Mouse (Mus musculus) kidney, adult 2 months (tissue): Measurements from ENCODE around the gene Ivd. TPM values are rescaled to one million over a fixed set of nuclear protein-coding genes. Genes with fewer than 3 reads are reported as not detected.

Source experiments
- DNase-seq: peaks from one replicate; pipeline ENCODE4 v3.0.0; 2021
- H3K27ac ChIP-seq: fragments of 200-500 bp; 2 replicates; pipeline ENCODE4 v1.5.1; 2012; ENCODE audit warnings: low read depth, low read length, control low read depth, inconsistent platforms; ENCODE audit not compliant: insufficient read depth
- H3K27me3 ChIP-seq: fragments of 200-500 bp; replicated peaks from 2 replicates; pipeline ENCODE4 v1.6.1; 2012; ENCODE audit warnings: mild to moderate bottlenecking, moderate library complexity, low read length, inconsistent platforms; ENCODE audit not compliant: control insufficient read depth, insufficient read depth
- H3K36me3 ChIP-seq: fragments of 200-500 bp; 2 replicates; pipeline ENCODE4 v1.6.1; 2012; ENCODE audit warnings: mild to moderate bottlenecking, moderate library complexity, low read length, inconsistent platforms; ENCODE audit not compliant: control insufficient read depth, insufficient read depth
- H3K4me1 ChIP-seq: fragments of 200-500 bp; 2 replicates; pipeline ENCODE4 v1.6.1; 2011; ENCODE audit warnings: low read length; ENCODE audit not compliant: control insufficient read depth, insufficient read depth
- H3K4me3 ChIP-seq: fragments of 200-500 bp; 2 replicates; pipeline ENCODE4 v1.5.1; 2011; ENCODE audit warnings: mild to moderate bottlenecking, low read depth, low read length, control low read depth; ENCODE audit not compliant: insufficient read depth
- CTCF ChIP-seq: fragments of 200-500 bp; conservative IDR thresholded peaks from 2 replicates; pipeline ENCODE4 v1.5.1; 2011; ENCODE audit warnings: low read depth, mild to moderate bottlenecking, control low read depth, low read length, moderate library complexity, mixed read lengths; ENCODE audit not compliant: insufficient read depth, insufficient read length
- POLR2A ChIP-seq: fragments of 200-500 bp; IDR thresholded peaks from one replicate; pipeline ENCODE4 v1.6.1; 2011; ENCODE audit warnings: low read depth, low read length, control low read depth
- WGBS: fragments of 180-500 bp; shearing (Covaris S2); methylation state at CpG from one replicate; pipeline ENCODE4 v1.1.7; 2018; 5-methylcytosine and 5-hydroxymethylcytosine counted together
- polyA plus RNA-seq: library from polyadenylated mRNA; depleted of rRNA; stranded (reverse); fragments of >200 nt; gene quantifications from 2 replicates; pipeline ENCODE4 v1.2.3, GENCODE M21; 2012

Ivd gene
- polyA plus RNA-seq, 1 experiment = 215 TPM

DNA sequence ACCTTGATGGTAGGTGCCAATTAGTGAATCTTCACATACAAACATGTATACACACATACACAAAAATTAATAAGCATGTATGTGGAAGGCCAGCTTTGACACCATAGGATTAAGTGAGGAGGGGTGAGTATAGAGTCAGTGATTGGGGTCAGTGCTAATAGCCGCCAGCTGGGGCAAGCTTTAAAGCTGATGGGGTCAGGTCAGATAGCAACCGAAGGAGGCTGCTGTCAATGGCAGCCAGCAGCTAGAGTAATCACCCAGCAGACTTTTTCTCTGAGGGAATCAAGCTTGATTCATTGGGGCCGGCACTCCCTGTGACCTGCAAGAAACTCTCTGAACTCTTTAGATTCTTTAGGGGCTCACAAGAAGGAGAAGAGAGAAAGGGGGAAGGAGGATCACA is 10.0 kb upstream of the Ivd start:
- TF ChIP-seq POLR2A = no peak
- no peak for TF ChIP-seq CTCF
- 38% methylated on average over 3 of the region's 3 CpGs for WGBS
- no peak overlapping the region for H3K4me3 ChIP-seq
- no peak for DNase-seq
- H3K27ac ChIP-seq = no peak overlapping the region
- H3K36me3 ChIP-seq = no peaks in the 10 kb centered on the region
- no peaks in the 10 kb centered on the region for H3K27me3 ChIP-seq
- no peaks in the 10 kb centered on the region for H3K4me1 ChIP-seq

DNA sequence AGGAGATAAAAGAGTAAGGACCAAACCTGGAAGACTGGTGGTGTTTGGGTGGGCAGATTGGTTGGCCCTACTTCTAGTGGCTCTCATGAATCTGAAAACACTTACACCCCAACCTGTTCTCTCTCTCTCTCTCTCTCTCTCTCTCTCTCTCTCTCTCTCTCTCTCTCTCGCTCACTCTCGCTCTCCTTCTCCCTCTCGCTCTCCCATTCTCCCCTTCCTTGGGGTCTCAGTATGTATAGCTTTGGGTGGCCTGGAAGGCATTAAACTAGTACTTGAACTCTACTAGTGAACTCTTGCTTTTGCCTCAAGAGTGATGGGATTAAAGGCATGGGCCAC is 554 bp downstream of the Ivd start:
- no peak for DNase-seq
- TF ChIP-seq POLR2A (no peak), CTCF (no peak)

DNA sequence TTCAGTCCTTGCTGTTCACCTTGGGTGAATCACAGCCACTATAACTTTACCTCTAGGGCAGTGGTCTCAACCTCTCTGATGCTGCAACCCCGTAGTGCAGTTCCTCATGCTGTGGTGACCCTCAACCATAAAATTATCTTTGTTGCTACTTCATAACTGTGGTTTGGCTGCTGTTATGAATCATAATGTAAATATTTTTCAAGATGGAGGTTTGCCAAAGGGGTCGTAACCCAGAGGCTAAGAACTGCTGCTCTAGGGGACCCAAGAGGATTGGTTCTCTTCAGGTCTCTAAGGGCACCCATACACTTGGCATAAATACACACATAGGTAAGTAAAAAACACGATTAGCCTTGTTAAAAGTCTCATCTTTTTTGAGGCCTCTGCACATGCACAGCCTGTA is 8.8 kb downstream of the Ivd start:
- 85% methylated on average over 3 of the region's 3 CpGs for WGBS
- 0 out of 2 replicates have a peak, but pooled peaks cover 3% of the 10 kb centered on the region for H3K4me1 ChIP-seq
- H3K4me3 ChIP-seq = no peak overlapping the region
- no peaks in the 10 kb centered on the region for H3K27me3 ChIP-seq
- H3K27ac ChIP-seq = no peak overlapping the region
- no peak for DNase-seq
- no peaks in the 10 kb centered on the region; the same call in 1 of the 2 replicates for H3K36me3 ChIP-seq
- TF ChIP-seq CTCF (no peak), POLR2A (no peak)

More for the DNA sequence above, 554 bp downstream of the Ivd start:
- no peaks in the 10 kb centered on the region for H3K36me3 ChIP-seq
- peak overlapping the region; percentile 86 for H3K27ac ChIP-seq
- peaks cover 17% of the 10 kb centered on the region; the same call in 1 of the 2 replicates for H3K4me1 ChIP-seq
- 47% methylated on average over 3 of the region's 3 CpGs for WGBS
- H3K27me3 ChIP-seq = no peaks in the 10 kb centered on the region
- H3K4me3 ChIP-seq = peak overlapping the region; percentile 80

DNA sequence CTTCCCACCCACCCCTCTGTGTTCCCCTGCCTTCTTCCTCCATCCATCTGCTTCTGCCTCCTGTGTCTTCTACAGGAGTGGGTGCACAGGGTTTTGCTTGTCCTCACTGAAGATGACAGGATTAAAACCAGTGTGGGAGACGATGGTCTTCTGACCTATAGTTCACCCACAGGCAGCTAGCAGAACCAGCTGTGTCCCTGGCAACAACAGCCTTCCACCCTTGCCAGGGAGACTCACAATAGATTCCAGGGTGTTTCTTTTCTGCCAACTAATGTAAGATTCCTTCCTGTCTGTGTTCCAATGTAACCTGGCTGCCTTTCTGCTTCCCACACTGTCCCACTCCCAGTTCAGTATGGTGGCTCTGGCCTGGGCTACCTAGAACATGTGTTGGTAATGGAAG is 9.3 kb downstream of the Ivd start:
- WGBS = 57% methylated on average over 1 of the region's 1 CpGs
- no peak for DNase-seq
- H3K36me3 ChIP-seq = no peaks in the 10 kb centered on the region; the same call in 1 of the 2 replicates
- H3K4me1 ChIP-seq = no peaks in the 10 kb centered on the region
- H3K27me3 ChIP-seq = no peaks in the 10 kb centered on the region
- TF ChIP-seq POLR2A = no peak
- TF ChIP-seq CTCF = no peak
- H3K27ac ChIP-seq = no peak overlapping the region
- no peak overlapping the region for H3K4me3 ChIP-seq

DNA sequence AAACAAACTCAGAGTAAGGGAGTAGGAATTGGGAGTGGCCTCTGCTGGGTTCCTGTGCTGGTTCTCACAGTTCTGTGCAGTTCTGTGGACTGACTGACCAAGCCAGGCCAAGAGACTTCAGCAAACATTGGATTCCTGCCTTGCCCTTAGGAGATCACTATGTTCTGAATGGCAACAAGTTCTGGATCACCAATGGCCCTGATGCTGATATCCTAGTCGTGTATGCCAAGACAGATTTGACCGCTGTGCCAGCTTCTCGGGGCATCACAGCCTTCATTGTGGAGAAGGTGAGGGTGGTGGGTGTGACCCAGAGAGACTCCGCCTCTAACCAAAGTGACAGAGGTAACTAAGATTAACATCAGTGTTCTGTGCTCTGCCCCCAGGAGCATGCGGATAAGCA is 11.3 kb downstream of the Ivd start:
- Histone ChIP-seq H3K27me3 (no peaks in the 10 kb centered on the region), H3K4me1 (no peaks in the 10 kb centered on the region), H3K36me3 (peaks cover 2% of the 10 kb centered on the region), H3K4me3 (no peak overlapping the region), H3K27ac (no peak overlapping the region)
- WGBS = 90% methylated on average over 5 of the region's 5 CpGs
- DNase-seq = no peak
- TF ChIP-seq CTCF = no peak

DNA sequence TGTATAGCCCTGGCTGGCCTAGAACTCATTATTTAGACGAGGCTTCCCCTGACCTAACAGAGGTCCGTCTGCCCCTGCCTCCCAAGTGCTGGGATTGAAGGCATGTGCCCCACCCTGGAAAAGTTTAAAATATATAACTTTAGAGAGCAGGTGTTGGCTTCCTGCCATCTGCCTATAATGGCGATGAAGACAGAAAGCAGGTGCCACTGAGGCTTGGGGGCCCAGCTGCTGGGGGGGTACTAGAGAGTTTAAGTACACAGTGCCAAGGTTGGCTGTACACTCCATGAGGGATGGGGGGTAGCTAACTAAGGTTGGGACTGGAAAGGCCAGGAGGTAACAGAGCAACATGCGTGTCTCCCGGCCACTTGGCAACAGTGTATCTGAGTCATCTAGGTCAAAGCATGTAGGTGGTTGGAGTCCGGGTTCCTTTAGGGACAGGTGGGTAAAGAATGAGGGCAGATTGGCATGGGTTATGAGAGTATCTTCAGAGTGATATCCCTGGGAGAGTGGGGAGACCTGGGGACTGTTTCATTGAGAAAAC is 12.2 kb downstream of the Ivd start:
- no peak for DNase-seq
- H3K36me3 ChIP-seq = peaks cover 2% of the 10 kb centered on the region
- TF ChIP-seq POLR2A (no peak), CTCF (no peak)
- H3K4me1 ChIP-seq = no peaks in the 10 kb centered on the region
- H3K27ac ChIP-seq = no peak overlapping the region
- no peaks in the 10 kb centered on the region for H3K27me3 ChIP-seq
- no peak overlapping the region for H3K4me3 ChIP-seq
- WGBS = 81% methylated on average over 6 of the region's 6 CpGs

DNA sequence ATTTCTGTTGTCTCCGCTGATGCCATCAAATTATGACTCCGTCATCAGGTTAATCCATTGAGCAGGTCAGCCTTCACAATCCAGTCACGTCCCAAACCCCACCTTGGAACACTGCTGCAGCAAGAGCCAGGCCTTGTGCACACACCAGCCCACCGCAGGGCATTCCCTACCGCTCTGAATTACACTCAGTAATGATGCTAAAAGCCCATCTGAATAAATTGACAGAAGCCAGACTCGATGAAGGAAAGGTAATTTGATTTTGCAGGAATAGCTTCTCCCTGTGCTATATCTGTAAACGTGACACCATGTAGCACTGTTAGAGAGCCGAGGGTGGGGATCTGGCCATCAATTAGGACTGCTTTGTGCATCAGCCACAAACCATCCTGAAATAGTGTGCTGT is 13.6 kb downstream of the Ivd start:
- DNase-seq = no peak
- peaks cover 2% of the 10 kb centered on the region for H3K36me3 ChIP-seq
- 94% methylated on average over 8 of the region's 8 CpGs for WGBS

DNA sequence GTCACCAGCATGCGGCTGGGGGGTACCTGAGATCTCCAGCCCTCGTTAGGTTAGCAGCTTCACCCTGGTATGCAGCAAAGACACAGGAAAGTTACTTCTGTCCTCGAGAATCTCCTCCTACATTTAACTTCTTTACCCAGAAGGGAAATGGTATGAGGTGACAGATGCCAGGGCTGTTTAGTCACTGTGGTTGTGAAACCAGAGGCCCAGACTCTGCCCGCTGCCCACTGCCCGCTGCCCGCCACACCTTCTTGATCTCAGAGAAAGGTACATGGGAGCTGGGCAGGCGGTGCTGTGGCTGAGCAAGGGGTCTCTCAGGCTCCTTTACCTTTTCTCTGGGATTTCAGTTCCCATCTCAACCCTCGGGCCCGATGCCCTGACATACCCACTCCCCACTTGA is 14.7 kb downstream of the Ivd start:
- Histone ChIP-seq H3K36me3 (peaks cover 2% of the 10 kb centered on the region), H3K27ac (no peak overlapping the region), H3K4me1 (peaks cover 6% of the 10 kb centered on the region; the same call in 1 of the 2 replicates), H3K27me3 (no peaks in the 10 kb centered on the region), H3K4me3 (no peak overlapping the region)
- no peak for TF ChIP-seq CTCF
- no peak for TF ChIP-seq POLR2A
- DNase-seq = no peak
- WGBS = 93% methylated on average over 9 of the region's 9 CpGs

More for the DNA sequence above, 13.6 kb downstream of the Ivd start:
- TF ChIP-seq POLR2A = no peak
- no peak for TF ChIP-seq CTCF
- Histone ChIP-seq H3K27me3 (no peaks in the 10 kb centered on the region), H3K4me1 (no peaks in the 10 kb centered on the region), H3K4me3 (no peak overlapping the region), H3K27ac (no peak overlapping the region)
